Mouse (Mus musculus) G1E (cell line): ENCODE measurements around the gene Tceal3.

Experiments
- CTCF ChIP-seq: IDR thresholded peaks from 2 replicates; pipeline ENCODE4 v1.5.1; 2012; ENCODE audit warnings: low read depth, low read length, inconsistent platforms, mixed read lengths
- GATA1 ChIP-seq: IDR thresholded peaks from 2 replicates; pipeline ENCODE4 v1.6.1; 2012; ENCODE audit warnings: borderline replicate concordance, low read length, inconsistent platforms, mixed read lengths
- POLR2AphosphoS5 ChIP-seq: IDR thresholded peaks from 2 replicates; pipeline ENCODE4 v1.6.1; 2012; ENCODE audit warnings: low read depth, low read length, inconsistent platforms; ENCODE audit not compliant: insufficient replicate concordance

GRCm38 (mm10) chrX:136666281-136666706 lies 75.7 kb downstream of the Tceal3 start:
- TF ChIP-seq CTCF (no peak), POLR2AphosphoS5 (no peak), GATA1 (no peak)
